Mouse (Mus musculus): ENCODE results near the gene Diexf.

GRCm38 (mm10) chr1:193153561-193153960 is 23.5 kb upstream of the Diexf start:
- TF ChIP-seq EP300 (IDR thresholded peaks at IDR 0.05; ENCODE audit: low read depth) (no peak), CTCF (IDR thresholded peaks at IDR 0.05; ENCODE audit: low read depth) (no peak)

Data from liver, embryonic 14.5 days (tissue).